Mouse (Mus musculus) thymus, postnatal 10 days (tissue): ENCODE results near the gene Ralgps1.
"Not testable (repeated sequence)": the region's sequence is repeated elsewhere in the genome, so short reads cannot be mapped to it uniquely, and the experiment has no call there.

Experiments
- DNase-seq, 2 experiments: peaks; one replicate each; pipeline ENCODE4 v3.0.0; 2021; ENCODE audit warnings: low spot score in 2 of 2

The Ralgps1 gene

DNA sequence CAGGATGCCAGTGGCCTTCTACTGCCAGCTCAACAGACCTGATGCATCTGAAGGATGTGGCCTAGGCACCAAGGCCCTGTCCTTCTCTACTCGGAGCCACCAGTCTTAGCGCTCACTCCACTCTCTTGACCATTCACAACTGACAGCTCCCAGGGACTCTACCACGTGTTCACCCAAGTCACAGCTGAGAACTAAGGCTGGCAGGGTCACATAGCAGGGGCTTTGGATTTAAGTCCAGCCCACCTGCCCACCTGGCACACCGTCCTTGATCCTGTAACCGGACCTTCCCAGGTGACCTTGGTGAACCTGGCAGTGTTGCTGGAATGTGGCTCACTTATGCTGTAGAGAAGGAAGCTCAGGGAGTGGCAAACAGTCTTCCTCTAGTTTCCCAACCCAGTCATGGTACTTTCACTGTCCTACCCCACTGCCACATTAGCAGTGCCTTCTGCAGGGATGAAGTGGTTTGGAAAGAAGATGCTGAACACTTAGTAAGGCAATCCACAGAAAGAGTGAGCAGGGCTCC, 156.0 kb downstream of the Ralgps1 start:
- DNase-seq: no peak

GRCm38 (mm10) chr2:33211263-33211662, 160.0 kb downstream of the Ralgps1 start:
- DNase-seq: not testable (repeated sequence)

GRCm38 (mm10) chr2:33210841-33211240, 160.4 kb downstream of the Ralgps1 start:
- DNase-seq: no peak

- no peak for DNase-seq
These were observed 163.2 kb downstream of the Ralgps1 start for GRCm38 (mm10) chr2:33208134-33208533.

- no peak for DNase-seq
These were observed 164.2 kb downstream of the Ralgps1 start for GRCm38 (mm10) chr2:33207069-33207468.

- no peak for DNase-seq
These were observed 165.3 kb downstream of the Ralgps1 start for GRCm38 (mm10) chr2:33205939-33206525.

GRCm38 (mm10) chr2:33204980-33205379, 166.3 kb downstream of the Ralgps1 start:
- DNase-seq: no peak

DNA sequence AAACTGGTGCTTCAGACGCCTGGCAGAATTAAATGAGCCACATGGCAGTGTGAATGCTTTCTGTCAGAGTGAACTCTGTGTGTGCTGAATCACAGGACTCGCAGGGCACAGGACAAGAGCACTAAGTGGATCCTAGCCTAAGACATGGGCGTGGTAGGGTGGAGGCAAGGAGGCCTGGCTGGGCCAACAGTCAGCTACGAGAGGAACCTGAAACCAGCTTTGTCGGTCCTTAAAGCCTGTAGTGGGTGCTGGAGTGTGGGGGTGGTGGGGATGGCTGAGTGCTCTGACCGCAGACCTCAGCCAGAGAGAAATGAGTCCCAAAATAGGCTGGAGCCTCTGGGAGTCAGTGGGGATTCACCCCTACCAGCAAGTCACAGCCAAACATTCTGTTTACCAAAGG, 168.0 kb downstream of the Ralgps1 start:
- DNase-seq: no peak

- DNase-seq: no peak
These were observed 170.8 kb downstream of the Ralgps1 start for GRCm38 (mm10) chr2:33200368-33201068.

GRCm38 (mm10) chr2:33189976-33190375, 181.3 kb downstream of the Ralgps1 start:
- no peak for DNase-seq

GRCm38 (mm10) chr2:33188925-33189670, 182.2 kb downstream of the Ralgps1 start:
- no peak for DNase-seq

- DNase-seq: no peak
These were observed 183.4 kb downstream of the Ralgps1 start for GRCm38 (mm10) chr2:33187874-33188273.

DNA sequence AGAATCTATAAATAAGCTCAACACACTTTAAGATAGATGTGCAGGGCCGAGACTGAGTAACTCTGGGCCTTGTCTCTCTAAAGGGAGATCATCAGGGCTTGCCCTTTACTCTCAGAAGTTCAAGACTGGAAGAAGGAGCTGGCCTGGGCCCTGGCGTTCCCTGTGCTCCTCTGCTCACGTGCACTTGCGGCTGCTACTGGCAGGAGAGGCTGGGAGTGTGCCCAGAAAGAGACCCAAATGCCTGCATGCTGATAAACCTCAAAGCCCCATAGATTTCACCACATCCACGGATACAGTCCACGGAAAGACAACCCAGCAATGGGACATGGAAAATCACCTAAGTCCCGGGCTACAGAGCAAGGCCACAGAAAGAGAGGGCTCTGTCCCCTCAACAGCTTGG, 184.8 kb downstream of the Ralgps1 start:
- no peak for DNase-seq

DNA sequence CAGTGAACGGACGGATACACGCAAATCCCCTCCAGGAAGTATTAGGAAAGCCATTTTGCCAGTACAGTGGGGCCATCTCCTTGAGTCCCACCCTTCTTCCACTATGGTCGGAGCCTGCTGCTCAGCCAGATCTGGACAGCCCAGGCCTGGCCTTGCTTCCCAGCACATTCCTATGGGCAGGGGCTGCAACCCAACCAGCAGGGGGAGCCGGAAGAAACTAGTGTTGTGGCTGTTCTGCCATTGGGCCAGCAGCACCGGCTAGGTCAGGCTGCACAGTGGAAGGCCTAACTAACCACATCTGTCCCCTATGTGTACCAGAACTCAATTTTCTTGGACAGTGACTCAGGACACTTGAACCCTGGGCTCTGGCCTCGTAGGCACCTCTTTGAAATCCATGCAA, 186.0 kb downstream of the Ralgps1 start:
- peak; percentile 12 to 67 for DNase-seq

DNA sequence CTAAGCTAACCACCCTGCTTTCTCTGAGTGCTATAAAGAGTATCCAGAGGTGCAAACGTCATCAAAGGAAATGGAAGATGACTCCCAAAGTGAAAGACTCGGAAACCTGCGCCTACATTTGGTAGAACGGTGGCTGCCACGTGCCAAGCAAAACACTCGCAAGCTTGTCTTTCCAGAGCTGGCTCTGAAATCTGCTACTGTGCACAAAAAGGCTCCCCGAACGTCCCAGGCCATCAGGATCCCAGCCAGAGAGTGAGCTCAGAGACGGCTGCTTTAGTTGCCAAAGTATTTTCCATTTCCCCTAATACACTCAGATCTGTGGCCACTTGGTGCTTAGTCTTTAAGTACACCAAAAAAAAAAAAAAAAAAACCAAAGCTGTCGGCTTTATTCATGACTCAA, 186.6 kb downstream of the Ralgps1 start:
- no peak for DNase-seq

DNA sequence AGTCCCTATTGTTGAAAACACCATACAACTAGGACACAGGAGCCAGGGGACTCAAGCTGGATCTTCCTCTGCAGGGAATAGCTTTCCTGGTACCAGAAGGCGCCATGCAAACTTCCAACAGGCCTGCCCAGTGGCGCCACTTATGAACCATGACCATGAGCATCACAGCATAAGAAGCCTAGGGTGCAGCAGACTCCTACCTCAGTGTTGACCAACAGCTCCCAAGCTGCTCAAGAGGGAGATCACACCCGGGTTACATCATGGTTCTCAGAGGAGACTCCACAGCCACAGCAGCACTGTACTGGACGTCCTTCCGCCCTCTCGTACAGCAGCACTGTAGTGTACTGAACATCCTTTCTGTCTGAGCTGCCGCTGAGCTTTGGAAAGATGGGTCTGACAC, 188.0 kb downstream of the Ralgps1 start:
- no peak for DNase-seq

DNA sequence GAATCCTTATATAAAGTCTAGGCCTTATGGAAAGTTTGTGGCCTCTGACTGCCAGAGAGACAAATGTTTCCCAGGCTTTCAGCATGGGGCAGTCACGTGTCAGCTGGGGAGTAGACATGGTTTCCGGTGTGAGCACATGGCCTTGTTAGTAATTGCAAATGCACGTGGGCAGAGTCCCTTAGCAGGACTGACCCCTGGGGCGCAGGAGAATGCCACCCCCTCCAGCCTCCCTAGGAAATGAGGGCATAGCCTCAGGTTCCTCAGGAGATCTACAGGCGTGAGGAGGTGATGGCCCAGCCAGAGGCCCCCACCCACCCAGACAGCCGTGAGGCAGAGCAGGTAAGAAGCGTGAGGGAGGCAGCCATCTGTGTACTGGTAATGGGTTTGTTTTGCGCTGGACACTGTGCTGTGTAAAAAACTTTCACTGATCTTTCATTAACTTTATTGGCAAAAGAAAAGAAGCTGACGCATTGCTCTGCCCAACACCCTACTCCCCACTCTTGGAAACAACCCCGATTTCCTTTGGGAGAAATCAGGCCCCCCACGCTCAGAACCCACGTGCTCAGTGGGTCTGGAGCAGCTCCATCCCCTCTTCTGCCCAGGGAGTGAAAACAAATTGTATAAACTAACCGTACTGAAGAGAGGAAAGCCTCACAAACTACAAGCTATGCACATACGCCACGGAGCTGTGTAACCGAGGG, 191.2 kb downstream of the Ralgps1 start:
- DNase-seq: no peak

GRCm38 (mm10) chr2:33179171-33179929, 191.9 kb downstream of the Ralgps1 start:
- no peak for DNase-seq

DNA sequence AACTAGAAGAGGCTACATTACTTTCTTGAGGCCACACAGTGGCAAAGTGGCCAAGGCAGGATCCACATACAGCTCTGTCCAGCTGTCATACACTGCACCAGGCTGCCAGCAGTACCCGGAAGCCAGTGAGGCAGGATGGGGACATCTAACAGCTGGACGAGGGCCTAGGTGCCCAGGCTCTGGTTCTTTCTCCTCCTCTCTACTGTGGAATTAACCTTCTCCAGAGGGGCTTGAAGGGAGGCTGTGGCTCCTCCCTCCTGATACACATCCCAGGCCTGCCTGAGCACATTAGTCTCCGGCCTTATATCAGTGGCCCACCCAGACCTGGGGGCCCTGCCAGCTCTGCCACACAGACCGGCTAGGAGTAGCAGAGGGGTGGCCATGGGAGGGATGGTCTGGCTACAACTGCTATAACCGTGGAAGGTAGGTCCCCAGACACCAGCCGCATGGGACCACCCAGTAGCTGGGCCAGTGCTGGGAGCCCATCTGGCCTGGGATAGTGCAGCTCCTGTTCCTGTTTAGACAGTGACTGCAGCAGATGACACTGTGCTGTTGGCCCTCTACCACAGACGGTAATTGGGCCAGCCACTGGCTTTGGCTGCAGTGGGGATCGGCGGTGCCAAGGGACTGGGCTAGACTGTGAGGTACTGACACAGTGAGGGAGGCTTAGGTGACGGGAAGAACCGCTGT, 192.9 kb downstream of the Ralgps1 start:
- no peak for DNase-seq

GRCm38 (mm10) chr2:33177443-33178242, 193.6 kb downstream of the Ralgps1 start:
- DNase-seq: no peak
